Mouse (Mus musculus): ENCODE measurements around the gene Gm1113.

The Gm1113 gene

DNA sequence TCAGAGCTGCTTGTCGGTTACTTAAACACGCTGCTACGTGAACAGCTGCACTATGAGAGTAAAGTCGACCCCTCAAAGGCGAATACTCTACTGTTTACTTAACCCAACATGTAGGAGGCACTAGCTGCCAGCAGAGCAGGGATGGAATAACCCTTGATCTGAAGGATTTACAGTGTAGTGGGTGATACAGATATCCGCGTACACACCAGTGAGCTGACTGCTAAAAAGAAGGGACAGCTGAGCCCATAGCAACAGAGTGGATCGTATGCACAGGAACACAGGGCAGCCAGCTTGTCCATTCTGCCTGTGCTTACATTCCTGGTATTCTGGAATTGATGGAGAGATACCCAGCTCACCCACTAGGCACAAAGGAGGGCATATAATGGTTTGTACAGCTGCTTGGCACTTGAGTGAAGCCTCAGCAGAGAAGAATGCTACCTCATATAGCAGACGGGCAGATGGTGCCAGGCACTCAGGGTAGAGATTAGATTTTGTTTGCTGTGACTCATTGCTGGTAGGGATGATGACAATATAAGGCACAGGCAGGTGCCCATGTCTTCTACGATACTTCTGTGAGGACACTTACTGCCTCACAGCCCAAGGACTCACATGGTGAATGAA, 43.9 kb downstream of the Gm1113 start:
- no peak for DNase-seq

DNA sequence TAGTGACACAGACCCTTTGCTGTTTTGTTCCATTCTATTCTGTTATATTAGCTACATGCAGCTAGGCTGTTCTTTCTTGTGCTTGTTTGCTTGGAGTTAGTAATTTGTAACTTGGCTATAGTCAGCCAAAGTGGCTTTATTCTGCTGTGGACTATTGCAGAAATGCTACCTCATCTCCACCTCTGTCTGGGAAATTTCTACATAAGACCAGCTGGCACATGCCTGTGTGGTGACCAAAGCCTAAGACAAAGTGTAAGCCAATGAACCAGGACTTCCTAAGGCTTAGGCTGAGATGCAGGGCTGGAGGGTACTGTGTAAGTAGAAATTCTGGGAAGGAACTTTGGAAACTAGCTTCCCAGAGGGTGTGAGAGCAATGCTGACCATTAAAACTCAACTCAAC, 49.2 kb downstream of the Gm1113 start:
- no peak for DNase-seq

- no peak for DNase-seq
Measured at GRCm38 (mm10) chr9:35467264-35467817, 50.7 kb downstream of the Gm1113 start.

GRCm38 (mm10) chr9:35459594-35459993, 58.5 kb downstream of the Gm1113 start:
- no peak for DNase-seq
